Mouse (Mus musculus): ENCODE results near the gene Opa3.

The Opa3 gene

GRCm38 (mm10) chr7:19214940-19215339, 13.2 kb upstream of the Opa3 start:
- DNase-seq (ENCODE audit: low read depth, low spot score) = no peak

GRCm38 (mm10) chr7:19217492-19217891, 10.6 kb upstream of the Opa3 start:
- no peak for DNase-seq (ENCODE audit: low read depth, low spot score)

GRCm38 (mm10) chr7:19217944-19218343, 10.2 kb upstream of the Opa3 start:
- DNase-seq (ENCODE audit: low read depth, low spot score) = no peak

- DNase-seq (ENCODE audit: low read depth, low spot score) = peak; percentile 16
Measured at GRCm38 (mm10) chr7:19220061-19220460, 8.1 kb upstream of the Opa3 start.

GRCm38 (mm10) chr7:19222189-19222588, 5.9 kb upstream of the Opa3 start:
- DNase-seq (ENCODE audit: low read depth, low spot score) = no peak

GRCm38 (mm10) chr7:19222875-19223274, 5.3 kb upstream of the Opa3 start:
- no peak for DNase-seq (ENCODE audit: low read depth, low spot score)

- no peak for DNase-seq (ENCODE audit: low read depth, low spot score)
Measured at GRCm38 (mm10) chr7:19224933-19225332, 3.2 kb upstream of the Opa3 start.

GRCm38 (mm10) chr7:19226817-19227797, 1.0 kb upstream of the Opa3 start:
- DNase-seq (ENCODE audit: low read depth, low spot score) = peak; percentile 44

GRCm38 (mm10) chr7:19228793-19229148, 637 bp downstream of the Opa3 start:
- DNase-seq (ENCODE audit: low read depth, low spot score) = no peak

GRCm38 (mm10) chr7:19229404-19229803, 1.3 kb downstream of the Opa3 start:
- no peak for DNase-seq (ENCODE audit: low read depth, low spot score)

GRCm38 (mm10) chr7:19230041-19230580, 2.0 kb downstream of the Opa3 start:
- DNase-seq (ENCODE audit: low read depth, low spot score) = no peak

GRCm38 (mm10) chr7:19230899-19231298, 2.8 kb downstream of the Opa3 start:
- no peak for DNase-seq (ENCODE audit: low read depth, low spot score)

- no peak for DNase-seq (ENCODE audit: low read depth, low spot score)
Measured at GRCm38 (mm10) chr7:19231849-19232248, 3.7 kb downstream of the Opa3 start.

- no peak for DNase-seq (ENCODE audit: low read depth, low spot score)
Measured at GRCm38 (mm10) chr7:19234652-19235051, 6.5 kb downstream of the Opa3 start.

GRCm38 (mm10) chr7:19235092-19235671, 7.0 kb downstream of the Opa3 start:
- DNase-seq (ENCODE audit: low read depth, low spot score) = no peak

- DNase-seq (ENCODE audit: low read depth, low spot score) = no peak
Measured at GRCm38 (mm10) chr7:19236411-19236810, 8.3 kb downstream of the Opa3 start.

GRCm38 (mm10) chr7:19238344-19238743, 10.2 kb downstream of the Opa3 start:
- DNase-seq (ENCODE audit: low read depth, low spot score) = no peak

- peak; percentile 92 for DNase-seq (ENCODE audit: low read depth, low spot score)
Measured at GRCm38 (mm10) chr7:19239423-19239822, 11.3 kb downstream of the Opa3 start.

GRCm38 (mm10) chr7:19239986-19240385, 11.9 kb downstream of the Opa3 start:
- DNase-seq (ENCODE audit: low read depth, low spot score) = no peak

- no peak for DNase-seq (ENCODE audit: low read depth, low spot score)
Measured at GRCm38 (mm10) chr7:19240905-19241463, 12.8 kb downstream of the Opa3 start.

- no peak for DNase-seq (ENCODE audit: low read depth, low spot score)
Measured at GRCm38 (mm10) chr7:19242005-19242404, 13.9 kb downstream of the Opa3 start.

GRCm38 (mm10) chr7:19243858-19244257, 15.7 kb downstream of the Opa3 start:
- DNase-seq (ENCODE audit: low read depth, low spot score) = no peak
